Mouse (Mus musculus) fibroblast of lung, adult 2 months (primary cell): Measurements from ENCODE around the gene Ppp1r3f.

Source experiments
- DNase-seq: peaks from one replicate; pipeline ENCODE4 v3.0.0-alpha.2; 2011; ENCODE audit warnings: low read depth

Gene Ppp1r3f

DNA sequence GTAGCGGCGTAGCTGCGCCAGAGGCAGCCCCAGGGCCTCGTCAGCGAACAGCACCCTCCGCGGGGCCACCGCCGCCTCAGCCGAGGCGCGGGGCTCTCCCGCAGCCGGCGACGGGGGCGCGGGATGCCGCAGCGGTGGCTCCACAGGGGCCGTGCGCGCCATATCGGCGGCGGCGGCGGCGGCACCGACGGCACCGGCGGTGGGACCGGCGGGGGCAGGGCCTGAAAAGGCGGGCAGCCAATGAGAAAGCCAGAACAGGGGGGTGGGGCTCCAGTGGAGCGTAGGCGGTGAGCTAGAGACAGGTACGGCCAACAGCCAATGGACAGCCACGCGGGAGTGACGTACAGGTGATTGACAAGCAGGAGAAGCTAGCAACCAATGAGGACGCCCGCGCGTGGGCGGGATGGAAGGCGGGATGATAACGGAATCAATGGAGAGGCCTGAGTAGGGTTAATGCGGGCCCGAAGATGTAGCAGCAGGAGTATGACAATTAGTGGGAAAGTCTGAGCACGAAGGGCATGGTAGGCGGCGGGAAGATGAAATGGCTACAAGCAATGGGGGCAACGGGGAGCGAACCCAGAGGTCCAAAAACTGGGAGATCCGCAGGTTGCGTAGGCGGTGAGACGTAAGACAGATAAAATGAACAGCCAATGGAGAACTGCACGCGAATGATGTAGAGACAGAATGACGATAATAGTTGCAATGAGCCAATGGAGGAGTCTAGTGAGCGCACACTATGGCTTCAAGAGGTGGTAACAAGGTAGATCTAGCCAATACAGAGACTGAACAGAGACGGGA is at the start of gene Ppp1r3f:
Gene Ppp1r3f (minus strand): TSS at position 197 of the 798 bp plus-strand sequence.
- peak; percentile 79 for DNase-seq

- DNase-seq = no peak
Measured at GRCm38 (mm10) chrX:7617889-7618551, 43.9 kb upstream of the Ppp1r3f start.

- DNase-seq = no peak
Measured at GRCm38 (mm10) chrX:7610536-7611258, 36.6 kb upstream of the Ppp1r3f start.

- no peak for DNase-seq
Measured at GRCm38 (mm10) chrX:7610035-7610434, 36.0 kb upstream of the Ppp1r3f start.

- no peak for DNase-seq
Measured at GRCm38 (mm10) chrX:7606783-7607182, 32.7 kb upstream of the Ppp1r3f start, which contains the start of gene Cacna1f. Gene Cacna1f, plus strand, starts transcription at chrX:7607083.

- DNase-seq = no peak
Measured at GRCm38 (mm10) chrX:7605575-7605941, 31.5 kb upstream of the Ppp1r3f start.

DNA sequence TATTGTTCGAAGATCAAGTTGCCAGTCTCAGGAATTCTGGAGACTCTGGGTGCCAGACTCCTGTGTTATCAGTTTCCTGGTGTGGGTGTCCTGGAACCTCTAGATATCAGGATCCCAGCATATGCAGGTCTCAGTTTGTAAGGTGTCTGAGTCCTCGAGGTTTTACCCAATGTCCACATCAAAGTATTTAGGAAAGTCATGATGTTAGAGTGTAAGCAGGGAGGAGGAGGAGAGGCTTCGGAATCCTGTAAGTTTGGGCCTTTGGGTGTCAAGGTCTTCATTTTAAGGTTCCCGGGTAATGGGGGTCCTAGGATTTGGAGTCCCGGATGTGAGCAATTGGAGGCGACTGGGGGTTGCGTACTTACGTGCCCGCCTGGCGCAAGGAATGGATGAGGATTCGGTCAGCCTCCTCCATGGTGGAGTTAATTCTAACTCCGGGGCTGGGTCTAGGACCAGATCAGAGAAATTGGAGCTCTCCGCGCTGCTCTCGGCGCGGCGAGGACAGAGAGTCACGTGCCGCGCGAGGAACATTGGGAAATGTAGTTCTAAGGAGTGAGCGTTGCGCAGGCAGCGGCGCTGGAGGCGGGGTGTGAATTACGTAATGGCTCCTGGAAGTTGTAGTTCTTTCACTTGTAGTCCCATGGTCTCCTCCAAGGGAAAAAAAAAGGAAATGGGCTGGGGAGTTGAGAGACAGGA is 30.9 kb upstream of the Ppp1r3f start, which contains the start of gene Ccdc22:
Gene Ccdc22 (minus strand): TSS at position 639 of the 696 bp plus-strand sequence.
- DNase-seq = peak; percentile 62

DNA sequence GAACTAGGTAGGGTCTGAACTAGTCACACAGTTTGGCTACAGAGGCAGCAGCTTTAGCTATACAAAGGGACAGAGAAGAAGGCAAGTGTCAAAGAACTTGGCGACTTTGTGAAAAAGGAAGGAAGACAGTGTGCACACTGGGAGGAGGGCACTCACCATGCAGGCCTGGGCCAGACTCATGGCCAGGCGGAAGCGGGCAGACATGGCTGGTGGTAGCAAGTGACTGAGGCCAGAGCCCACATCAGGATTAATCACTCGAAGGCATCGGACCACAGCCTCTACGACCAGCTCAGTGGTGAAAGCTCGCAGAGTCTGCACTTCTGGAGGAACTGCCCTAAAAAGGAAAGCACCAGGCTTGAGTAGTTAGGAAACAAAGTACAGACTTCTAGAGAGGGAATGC is 29.9 kb upstream of the Ppp1r3f start:
- no peak for DNase-seq

DNA sequence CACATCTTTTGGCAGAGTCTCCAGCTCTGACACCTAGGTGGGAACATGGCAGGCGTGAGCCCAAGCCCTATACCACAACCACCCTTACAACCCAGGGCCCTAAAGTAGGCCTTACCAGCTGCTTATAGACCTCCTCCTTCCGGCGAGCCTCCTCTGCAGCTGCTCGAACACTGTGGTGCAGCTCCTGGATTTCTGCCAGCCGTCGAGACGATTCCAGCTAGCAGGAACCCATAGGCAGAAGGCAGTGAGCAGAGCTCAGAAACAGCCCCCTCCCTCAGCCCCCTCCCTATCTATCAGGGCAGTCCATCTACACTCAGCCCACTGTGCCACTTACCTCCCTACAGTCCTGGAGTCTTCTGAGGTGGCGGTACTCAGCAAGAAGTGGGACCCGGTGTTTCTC is 21.3 kb upstream of the Ppp1r3f start:
- no peak for DNase-seq

DNA sequence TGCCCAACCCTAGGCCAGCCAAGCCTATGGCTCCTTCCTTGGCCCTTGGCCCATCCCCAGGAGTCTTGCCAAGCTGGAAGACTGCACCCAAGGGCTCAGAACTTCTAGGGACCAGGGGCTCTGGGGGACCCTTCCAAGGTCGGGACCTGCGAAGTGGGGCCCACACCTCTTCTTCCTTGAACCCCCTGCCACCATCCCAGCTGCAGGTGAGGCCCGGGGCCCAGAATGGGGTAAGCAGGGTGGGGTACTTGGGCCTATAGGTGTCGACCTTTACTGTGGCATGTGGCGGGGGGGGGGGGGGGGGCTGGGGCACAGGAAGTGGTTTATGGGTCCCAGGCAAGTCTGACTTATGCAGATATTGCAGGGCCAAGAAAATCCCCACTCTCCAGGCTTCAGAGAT is 12.3 kb upstream of the Ppp1r3f start:
- no peak for DNase-seq

GRCm38 (mm10) chrX:7583881-7584280 is 9.8 kb upstream of the Ppp1r3f start:
- no peak for DNase-seq

GRCm38 (mm10) chrX:7581151-7581550 is 7.1 kb upstream of the Ppp1r3f start:
- no peak for DNase-seq

DNA sequence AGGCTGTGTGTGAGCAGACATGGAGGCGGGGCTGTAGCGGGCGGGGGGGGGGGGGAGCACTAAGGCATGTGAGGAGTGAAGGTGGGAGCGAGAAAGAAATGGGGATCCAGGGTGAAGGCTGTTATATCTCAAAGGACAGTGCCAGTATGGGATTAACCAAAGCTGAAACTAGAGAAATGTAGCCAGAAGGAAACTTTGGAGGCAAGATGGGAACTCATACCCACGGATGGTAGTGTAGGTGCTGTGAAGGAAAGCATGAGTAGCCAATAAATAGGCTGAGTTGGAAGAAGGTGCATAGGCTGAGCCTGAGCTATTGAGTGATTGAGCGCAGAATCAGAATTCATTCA is 775 bp upstream of the Ppp1r3f start:
- DNase-seq = no peak

DNA sequence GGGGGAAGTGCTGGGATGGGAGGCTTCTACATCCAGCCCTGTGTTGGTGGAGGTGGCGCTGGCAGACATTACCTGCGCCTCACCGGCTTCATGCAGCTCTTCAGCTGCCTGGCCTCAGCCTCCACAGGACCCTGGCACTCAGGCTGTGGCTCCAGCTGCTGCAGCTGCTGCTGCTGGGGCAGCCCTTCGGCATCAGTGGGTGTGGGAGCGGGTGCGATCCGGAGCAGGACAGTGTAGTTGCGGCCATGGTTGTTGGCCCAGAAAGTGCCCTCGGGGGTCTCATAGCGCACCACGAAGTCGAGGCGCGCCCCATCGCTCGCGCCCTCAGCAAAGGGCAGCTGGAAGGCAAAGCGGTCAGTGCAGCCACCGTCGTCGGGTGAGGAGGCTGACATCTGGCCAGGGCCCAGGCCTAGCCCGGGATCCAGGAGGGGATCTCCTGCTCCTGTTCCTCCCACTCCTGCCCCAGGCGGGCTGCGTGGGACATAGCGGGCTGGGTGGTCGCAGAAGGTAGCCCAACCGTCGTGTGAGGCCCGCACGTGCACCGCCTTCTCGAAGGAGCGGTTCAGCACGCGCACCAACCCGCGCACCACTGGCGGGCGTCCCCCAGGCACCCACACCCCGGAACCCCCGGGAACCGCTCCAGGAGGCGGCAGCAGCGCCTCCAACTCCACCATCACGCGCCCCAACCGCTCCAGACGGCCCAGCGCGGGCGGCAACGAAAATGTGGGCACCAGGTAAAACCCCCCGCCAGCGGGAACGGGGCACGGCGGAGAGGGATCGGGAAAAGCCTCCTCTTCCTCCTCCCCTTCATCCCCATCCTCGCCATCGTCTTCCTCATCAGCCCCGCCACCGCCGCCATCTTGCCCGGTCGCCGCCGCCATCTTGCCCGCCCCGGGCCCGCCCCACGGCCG is 652 bp downstream of the Ppp1r3f start, which contains the start of gene Foxp3:
Gene Foxp3 (plus strand): TSS at position 469 of the 911 bp plus-strand sequence.
- DNase-seq = no peak

DNA sequence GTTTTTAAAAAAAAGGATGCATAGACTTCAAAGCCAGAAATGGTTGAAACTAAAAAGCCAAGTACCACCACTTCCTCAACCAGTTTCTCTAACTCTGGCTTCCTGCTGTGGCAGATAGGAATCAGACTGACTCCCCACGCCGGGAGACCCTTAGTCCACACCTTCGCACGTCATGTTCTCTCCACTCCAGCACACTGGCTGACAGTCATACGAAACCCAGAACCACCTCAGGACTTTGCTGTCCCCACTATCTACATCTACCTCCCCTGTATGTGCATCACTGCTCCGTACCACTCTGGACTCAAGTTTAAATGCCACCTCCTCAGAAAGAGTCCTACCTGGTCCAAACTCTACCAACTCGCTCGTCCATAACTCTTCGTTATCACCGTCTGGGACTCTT is 1.6 kb downstream of the Ppp1r3f start:
- DNase-seq = no peak

GRCm38 (mm10) chrX:7571565-7572136 is 2.4 kb downstream of the Ppp1r3f start:
- no peak for DNase-seq

DNA sequence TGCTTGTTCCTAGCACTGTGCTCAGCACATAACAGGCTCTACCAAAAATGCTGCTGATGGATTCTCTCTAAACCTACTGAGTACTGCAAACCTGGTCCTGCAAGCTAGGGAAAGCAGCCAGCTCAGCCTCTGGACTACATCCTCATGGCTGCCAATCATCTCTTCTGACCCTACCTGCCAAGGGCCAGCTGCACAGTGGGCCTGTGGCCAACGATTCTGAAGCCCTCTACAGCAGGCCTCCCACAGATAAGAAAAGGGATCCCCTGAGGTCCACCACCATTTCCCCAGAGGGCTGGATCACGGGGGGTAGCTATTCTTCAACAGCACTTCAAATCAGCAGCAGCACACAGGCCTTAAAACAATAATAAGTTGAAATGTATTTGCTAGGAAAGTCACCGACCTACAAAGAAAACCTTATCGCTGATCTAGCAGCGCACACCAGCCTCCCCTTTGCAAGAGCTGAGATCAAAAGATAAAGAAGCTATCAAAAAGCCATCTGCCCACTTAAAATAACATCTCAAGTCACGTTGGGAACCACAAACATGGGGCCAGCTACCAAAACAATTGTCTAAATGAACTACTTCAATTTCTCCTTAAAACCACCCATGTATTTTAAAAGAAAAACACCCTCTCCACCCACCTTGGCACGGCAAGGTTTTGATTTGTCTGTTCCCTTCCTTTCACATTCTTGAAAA is 3.5 kb downstream of the Ppp1r3f start:
- no peak for DNase-seq

- DNase-seq = no peak
Measured at GRCm38 (mm10) chrX:7567491-7567890, 6.6 kb downstream of the Ppp1r3f start.

GRCm38 (mm10) chrX:7566352-7566751 is 7.7 kb downstream of the Ppp1r3f start:
- no peak for DNase-seq

- DNase-seq = no peak
Measured at GRCm38 (mm10) chrX:7563076-7563475, 11.0 kb downstream of the Ppp1r3f start.
